Mouse (Mus musculus) mammary gland, adult 2 months (tissue): Measurements from ENCODE around the gene Gm28360. TPM values are rescaled to one million over a fixed set of nuclear protein-coding genes. Genes with fewer than 3 reads are reported as not detected.

Experiments used
- polyA plus RNA-seq: library from polyadenylated mRNA; depleted of rRNA; stranded (reverse); fragments of >200 nt; gene quantifications from 2 replicates; pipeline ENCODE4 v1.2.3, GENCODE M21; 2012; ENCODE audit warnings: low replicate concordance; rRNA removed

The Gm28360 gene
- not detected in 2 replicates for polyA plus RNA-seq

GRCm38 (mm10) chr1:117829781-117830180 lies at the start of gene Gm28360:
TSS of gene Gm28360 (plus strand) at chr1:117830081.

GRCm38 (mm10) chr1:117780833-117781232 lies 49.0 kb upstream of the Gm28360 start, which contains the start of gene B020011L13Rik:
TSS of gene B020011L13Rik (plus strand) at chr1:117781133.

Other genes with a start within 250 kb of the Gm28360 start
- gene Gm28363, start 132.9 kb upstream of the Gm28360 start, polyA plus RNA-seq = not detected in 2 replicates
- gene B020011L13Rik, start 48.9 kb upstream of the Gm28360 start, polyA plus RNA-seq = not detected in 2 replicates
- not detected in 2 replicates for gene Gm28168, start 97.9 kb downstream of the Gm28360 start, polyA plus RNA-seq
- not detected in 2 replicates for gene Gm7145, start 135.9 kb downstream of the Gm28360 start, polyA plus RNA-seq